Mouse (Mus musculus) embryonic fibroblast, embryonic 13.5 days (primary cell): Measurements from ENCODE around the gene Rad51d. TPM values are rescaled to one million over a fixed set of nuclear protein-coding genes. Genes with fewer than 3 reads are reported as not detected.

Experiments
- H3K27ac ChIP-seq: 2 replicates; pipeline ENCODE4 v1.5.1; 2012; ENCODE audit warnings: low read length, control low read depth, inconsistent platforms; ENCODE audit not compliant: insufficient read depth
- H3K4me1 ChIP-seq: 2 replicates; pipeline ENCODE4 v1.6.1; 2011; ENCODE audit warnings: low read length; ENCODE audit not compliant: control insufficient read depth, insufficient read depth
- H3K4me3 ChIP-seq: 2 replicates; pipeline ENCODE4 v1.5.1; 2011; ENCODE audit warnings: mild to moderate bottlenecking, control low read depth, low read length; ENCODE audit not compliant: insufficient read depth
- CTCF ChIP-seq: IDR thresholded peaks from 2 replicates; pipeline ENCODE4 v1.5.1; 2011; ENCODE audit warnings: mild to moderate bottlenecking, control low read depth, low read length, moderate library complexity, borderline replicate concordance; ENCODE audit not compliant: insufficient read depth
- POLR2A ChIP-seq: IDR thresholded peaks from 2 replicates; pipeline ENCODE4 v1.6.1; 2011; ENCODE audit warnings: low read depth, mild to moderate bottlenecking, control low read depth, low read length, moderate library complexity
- polyA plus RNA-seq: library from polyadenylated mRNA; stranded (reverse); fragments of >200 nt; gene quantifications from 2 replicates; pipeline ENCODE4 v1.2.4, GENCODE M21; 2011; ENCODE audit warnings: low read depth; ENCODE audit not compliant: missing spikeins, insufficient read length

The Rad51d gene
- polyA plus RNA-seq, 1 experiment, result 14.0 TPM

GRCm38 (mm10) chr11:82914711-82915352 lies 24.4 kb upstream of the Rad51d start:
- Histone ChIP-seq H3K4me3 (no peak overlapping the region), H3K27ac (no peak overlapping the region), H3K4me1 (no peaks in the 10 kb centered on the region)
- TF ChIP-seq POLR2A, result no peak
- peak; percentile 94 for TF ChIP-seq CTCF

- Histone ChIP-seq H3K27ac (no peak overlapping the region), H3K4me3 (no peak overlapping the region), H3K4me1 (no peaks in the 10 kb centered on the region)
- TF ChIP-seq CTCF (no peak), POLR2A (no peak)
These were observed 20.4 kb upstream of the Rad51d start for GRCm38 (mm10) chr11:82910679-82911389.

- TF ChIP-seq CTCF (no peak), POLR2A (no peak)
- Histone ChIP-seq H3K27ac (no peak within 1 kb of the TSS), H3K4me1 (no peaks in the 10 kb centered on the region), H3K4me3 (no peak within 1 kb of the TSS)
These were observed 19.8 kb upstream of the Rad51d start, which contains the start of gene Unc45b for GRCm38 (mm10) chr11:82910250-82910649. TSS of gene Unc45b (plus strand) at chr11:82910550.

GRCm38 (mm10) chr11:82908608-82908989 lies 18.2 kb upstream of the Rad51d start:
- TF ChIP-seq CTCF (no peak), POLR2A (no peak)
- H3K4me1 ChIP-seq, result no peaks in the 10 kb centered on the region
- no peak overlapping the region for H3K27ac ChIP-seq
- no peak overlapping the region; the same call in 1 of the 2 replicates for H3K4me3 ChIP-seq

GRCm38 (mm10) chr11:82907651-82908607 lies 17.5 kb upstream of the Rad51d start, which contains the start of gene Nle1:
TSS of gene Nle1 (minus strand) at chr11:82908411.
- H3K27ac ChIP-seq, result no peak within 1 kb of the TSS
- H3K4me3 ChIP-seq, result peak within 1 kb of the TSS; percentile 78
- peak; percentile 79 for TF ChIP-seq POLR2A
- peak; percentile 75 for TF ChIP-seq CTCF
- H3K4me1 ChIP-seq, result no peaks in the 10 kb centered on the region

GRCm38 (mm10) chr11:82905816-82906215 lies 15.4 kb upstream of the Rad51d start:
- TF ChIP-seq POLR2A, result no peak
- no peak for TF ChIP-seq CTCF

GRCm38 (mm10) chr11:82904952-82905351 lies 14.5 kb upstream of the Rad51d start:
- TF ChIP-seq POLR2A (no peak), CTCF (no peak)
- H3K4me3 ChIP-seq, result no peak overlapping the region
- no peaks in the 10 kb centered on the region for H3K4me1 ChIP-seq
- no peak overlapping the region for H3K27ac ChIP-seq

More at GRCm38 (mm10) chr11:82905816-82906215, 15.4 kb upstream of the Rad51d start:
- H3K4me1 ChIP-seq, result no peaks in the 10 kb centered on the region
- no peak overlapping the region for H3K27ac ChIP-seq
- no peak overlapping the region for H3K4me3 ChIP-seq

- H3K27ac ChIP-seq, result no peak overlapping the region
- no peak for TF ChIP-seq POLR2A
- TF ChIP-seq CTCF, result no peak
- H3K4me1 ChIP-seq, result no peaks in the 10 kb centered on the region
- H3K4me3 ChIP-seq, result no peak overlapping the region
These were observed 11.3 kb upstream of the Rad51d start for GRCm38 (mm10) chr11:82901606-82902310.

GRCm38 (mm10) chr11:82899720-82900119 lies 9.3 kb upstream of the Rad51d start:
- TF ChIP-seq POLR2A, result no peak
- Histone ChIP-seq H3K27ac (no peak overlapping the region), H3K4me1 (no peaks in the 10 kb centered on the region), H3K4me3 (no peak overlapping the region)

- H3K4me1 ChIP-seq, result no peaks in the 10 kb centered on the region
- no peak for TF ChIP-seq CTCF
- TF ChIP-seq POLR2A, result no peak
- no peak overlapping the region for H3K4me3 ChIP-seq
- H3K27ac ChIP-seq, result no peak overlapping the region
These were observed 7.1 kb upstream of the Rad51d start for GRCm38 (mm10) chr11:82897478-82897877.
